Mouse (Mus musculus) cortical plate, adult 2 months (tissue): ENCODE results near the gene Chchd1.

Experiments
- CTCF ChIP-seq: fragments of 200-500 bp; IDR thresholded peaks from 2 replicates; pipeline ENCODE4 v1.5.1; 2011; ENCODE audit warnings: mild to moderate bottlenecking, control low read depth, low read length; ENCODE audit not compliant: insufficient read depth; ENCODE audit errors: extremely low read depth
- POLR2A ChIP-seq: fragments of 200-500 bp; IDR thresholded peaks from 2 replicates; pipeline ENCODE4 v1.6.1; 2011; ENCODE audit warnings: mild to moderate bottlenecking, low read length, control low read depth; ENCODE audit not compliant: insufficient read depth; ENCODE audit errors: extremely low read depth

DNA sequence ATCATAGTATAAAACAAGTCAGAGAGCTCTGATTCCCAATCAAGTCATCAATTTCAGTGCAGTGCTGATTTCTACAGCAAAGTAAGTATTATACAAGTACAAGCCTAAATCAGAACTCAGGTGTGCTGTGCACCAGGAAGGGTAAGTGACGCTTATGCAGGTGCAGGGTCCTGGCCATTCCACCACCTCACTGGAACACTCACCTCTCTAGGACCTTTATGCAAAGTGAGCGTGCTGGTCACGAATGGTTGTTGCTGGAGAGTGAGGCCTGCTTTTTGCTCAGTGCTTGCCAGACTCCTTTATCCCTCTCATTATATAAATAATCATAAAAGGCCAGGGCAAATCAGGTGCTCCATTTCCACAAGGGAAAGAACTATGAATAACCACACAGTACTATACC, 2.4 kb upstream of the Chchd1 start:
- no peak for TF ChIP-seq CTCF
- no peak for TF ChIP-seq POLR2A
